Mouse (Mus musculus) embryonic fibroblast, embryonic 13.5 days (primary cell): ENCODE measurements around the gene Msi2.

Source experiments
- CTCF ChIP-seq: IDR thresholded peaks from 2 replicates; pipeline ENCODE4 v1.5.1; 2011; ENCODE audit warnings: mild to moderate bottlenecking, control low read depth, low read length, moderate library complexity, borderline replicate concordance; ENCODE audit not compliant: insufficient read depth
- POLR2A ChIP-seq: IDR thresholded peaks from 2 replicates; pipeline ENCODE4 v1.6.1; 2011; ENCODE audit warnings: low read depth, mild to moderate bottlenecking, control low read depth, low read length, moderate library complexity

DNA sequence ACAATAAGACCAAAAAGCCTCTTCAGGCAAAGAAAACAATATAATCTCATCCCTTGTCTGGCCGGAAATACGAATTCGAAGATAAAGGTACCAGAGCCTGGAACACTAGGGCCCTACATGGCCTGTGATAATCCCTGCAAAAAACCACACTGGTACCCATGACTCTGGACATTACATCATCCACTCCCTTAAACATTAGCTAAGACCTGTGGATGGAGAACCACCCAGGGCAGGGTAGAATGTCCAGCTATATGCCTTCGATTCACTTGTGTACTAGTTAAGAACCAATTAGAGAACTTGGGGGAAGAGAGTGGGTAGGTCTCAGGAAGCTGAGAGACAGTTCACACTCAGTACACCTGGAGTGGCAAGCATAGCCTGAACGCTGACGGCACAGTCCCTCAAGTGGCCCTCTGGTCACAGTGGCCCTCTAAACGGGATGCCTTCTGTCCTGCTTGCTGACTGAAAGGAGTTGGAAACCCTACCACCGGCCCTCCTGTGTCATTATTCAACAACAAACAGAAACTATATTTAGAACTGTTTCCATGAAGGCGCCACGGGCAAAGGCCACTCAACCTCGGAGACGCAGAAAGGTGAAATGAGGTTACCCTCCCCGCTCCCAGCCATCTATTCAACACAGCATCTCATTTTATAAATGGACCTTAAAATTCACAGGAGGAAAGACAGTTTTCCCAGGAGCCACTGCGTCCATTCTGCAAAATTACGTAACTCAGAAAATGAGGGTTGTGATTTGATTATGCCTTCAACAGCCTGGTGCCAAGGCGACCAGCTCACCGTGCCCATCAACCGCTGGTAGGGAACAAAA is 63.7 kb downstream of the Msi2 start:
- TF ChIP-seq CTCF (no peak), POLR2A (no peak)
